Mouse (Mus musculus): ENCODE measurements around the gene Fam189a2.

The Fam189a2 gene

GRCm38 (mm10) chr19:24025876-24026275 lies 4.9 kb downstream of the Fam189a2 start:
- no peak for DNase-seq (ENCODE audit: low spot score in 2 of 2)

DNA sequence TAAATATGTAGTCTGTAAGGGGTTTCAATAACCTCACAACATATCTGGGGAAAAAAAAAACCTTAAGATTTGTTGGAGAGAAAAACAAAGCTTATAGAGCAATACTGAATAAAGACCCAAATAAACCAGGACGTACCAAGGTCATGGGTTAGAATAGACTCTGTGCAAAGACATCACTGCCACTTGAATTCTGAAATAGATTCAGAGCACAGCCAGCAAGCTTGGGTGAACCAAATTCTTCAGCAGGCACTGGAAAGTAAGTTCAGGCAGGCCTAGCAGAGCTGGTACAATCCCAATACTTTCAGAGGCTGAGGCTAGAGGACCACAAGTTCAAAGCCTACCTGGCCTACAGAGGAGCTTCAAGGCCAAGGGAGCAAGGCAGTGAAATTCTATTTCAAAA lies 6.2 kb downstream of the Fam189a2 start:
- DNase-seq (ENCODE audit: low spot score in 2 of 2), result no peak

DNA sequence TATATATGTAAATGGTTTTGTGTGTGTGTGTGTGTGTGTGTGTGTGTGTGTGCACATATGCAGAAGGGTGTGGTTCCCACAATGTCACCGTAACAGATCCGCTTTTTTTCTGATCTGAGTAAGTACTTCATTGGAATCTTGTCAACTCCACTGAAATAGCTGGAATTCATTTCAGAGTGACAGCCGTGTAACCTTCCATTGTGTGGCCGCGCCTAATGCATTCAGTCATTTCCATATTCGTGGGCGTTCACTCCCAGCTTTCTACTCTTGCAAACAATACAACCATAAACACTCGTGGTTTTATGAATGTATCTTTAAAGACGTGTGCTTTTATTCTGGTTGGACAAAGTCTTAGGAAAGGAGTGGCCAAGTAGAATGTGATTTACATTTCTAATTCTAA lies 6.7 kb downstream of the Fam189a2 start:
- no peak for DNase-seq (ENCODE audit: low spot score in 2 of 2)

GRCm38 (mm10) chr19:24023351-24023750 lies 7.5 kb downstream of the Fam189a2 start:
- DNase-seq (ENCODE audit: low spot score in 2 of 2), result no peak

GRCm38 (mm10) chr19:24022771-24023170 lies 8.0 kb downstream of the Fam189a2 start:
- no peak for DNase-seq (ENCODE audit: low spot score in 2 of 2)

DNA sequence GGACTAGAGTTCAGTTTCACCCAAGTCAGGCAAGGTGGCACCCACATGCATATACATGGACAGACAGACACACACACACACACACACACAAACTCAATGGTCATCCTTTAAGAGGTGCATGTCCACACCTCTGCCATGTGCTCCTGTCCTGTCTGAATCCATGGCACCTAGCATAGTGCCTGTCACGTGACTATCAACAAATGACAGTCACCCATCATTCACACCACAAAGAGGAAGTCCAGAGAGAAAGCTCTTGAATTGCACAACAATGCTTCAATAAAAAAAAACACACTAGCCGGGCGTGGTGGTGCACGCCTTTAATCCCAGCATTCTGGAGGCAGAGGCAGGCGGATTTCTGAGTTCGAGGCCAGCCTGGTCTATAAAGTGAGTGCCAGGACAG lies 8.5 kb downstream of the Fam189a2 start:
- no peak for DNase-seq (ENCODE audit: low spot score in 2 of 2)

GRCm38 (mm10) chr19:24020736-24021135 lies 10.1 kb downstream of the Fam189a2 start:
- no peak for DNase-seq (ENCODE audit: low spot score in 2 of 2)

DNA sequence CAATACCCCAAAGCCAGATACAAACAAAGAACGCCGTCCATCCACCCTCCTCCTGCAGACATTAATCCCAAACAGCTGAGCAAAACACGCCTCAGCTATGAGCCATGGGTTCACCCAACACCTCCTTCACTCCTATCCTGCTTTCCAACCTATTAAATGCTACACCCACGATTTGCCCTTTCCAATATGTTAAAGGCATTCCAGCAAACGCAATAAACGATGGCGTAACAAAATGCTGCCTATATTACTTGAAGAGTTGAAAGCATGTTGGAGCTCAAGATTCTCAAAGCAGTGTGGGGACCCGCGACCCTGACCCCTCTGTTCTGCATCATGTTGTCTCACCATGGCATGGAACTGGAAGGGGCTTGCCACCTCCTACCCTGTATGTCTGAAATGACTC lies 11.2 kb downstream of the Fam189a2 start:
- DNase-seq (ENCODE audit: low spot score in 2 of 2), result no peak

DNA sequence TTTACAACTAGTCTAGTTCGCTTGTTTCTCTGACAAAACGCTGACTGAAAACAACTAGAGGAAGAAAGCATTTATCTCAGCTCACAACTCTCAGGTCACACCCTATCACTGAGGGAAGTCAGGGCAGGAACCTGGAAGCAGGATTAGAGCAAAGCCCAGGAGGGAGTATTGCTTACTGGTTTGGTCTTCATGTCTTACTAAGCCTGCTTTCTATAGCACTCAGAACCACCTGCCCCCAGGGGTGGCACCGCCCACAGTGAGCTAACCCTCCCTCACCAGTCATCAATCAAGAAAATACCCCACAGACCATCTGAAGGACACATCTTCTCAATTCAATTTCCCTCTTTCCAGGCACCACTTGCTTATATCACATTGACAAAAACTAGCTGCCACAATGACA lies 12.4 kb downstream of the Fam189a2 start:
- no peak for DNase-seq (ENCODE audit: low spot score in 2 of 2)

DNA sequence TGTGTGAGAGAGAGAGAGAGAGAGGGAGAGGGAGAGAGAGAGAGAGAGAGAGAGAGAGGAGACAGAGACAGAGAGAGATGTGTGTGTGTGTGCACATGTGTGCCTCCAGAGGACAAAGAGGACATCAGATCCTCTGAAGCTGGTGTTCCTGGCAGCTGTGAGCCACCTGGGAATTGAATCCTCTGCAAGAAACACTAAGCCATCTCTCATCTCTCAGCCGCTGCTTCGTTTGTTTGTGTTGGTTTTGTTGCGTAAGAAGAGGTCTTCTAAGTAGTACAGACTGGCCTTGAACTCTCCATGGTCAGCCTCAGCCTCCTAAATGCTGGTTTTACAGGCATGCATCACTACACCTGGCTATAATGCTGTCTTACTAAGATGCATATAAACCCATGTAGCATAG lies 12.9 kb downstream of the Fam189a2 start:
- DNase-seq (ENCODE audit: low spot score in 2 of 2), result no peak

GRCm38 (mm10) chr19:24017427-24017826 lies 13.4 kb downstream of the Fam189a2 start:
- DNase-seq (ENCODE audit: low spot score in 2 of 2), result no peak

GRCm38 (mm10) chr19:24016706-24017386 lies 14.0 kb downstream of the Fam189a2 start:
- DNase-seq (ENCODE audit: low spot score in 2 of 2), result no peak

DNA sequence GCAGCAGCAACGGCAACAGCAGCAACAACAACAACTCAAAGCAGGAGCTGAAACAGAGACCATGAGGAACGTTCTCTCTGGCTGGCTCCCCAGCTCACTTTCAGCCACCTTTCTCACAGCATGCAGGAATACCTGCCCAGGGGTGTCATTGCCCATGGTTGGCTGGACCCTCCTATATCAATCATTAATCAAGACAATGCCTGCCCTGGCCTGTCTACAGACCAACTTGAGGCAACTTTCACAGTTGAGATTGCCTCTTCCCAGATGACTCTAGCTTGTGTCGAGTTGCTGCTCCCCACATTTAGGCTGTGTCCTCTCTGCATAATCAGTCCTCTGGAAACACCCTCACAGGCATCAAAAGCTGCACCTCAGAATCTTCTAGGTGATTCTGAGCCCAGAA lies 17.6 kb downstream of the Fam189a2 start:
- no peak for DNase-seq (ENCODE audit: low spot score in 2 of 2)

DNA sequence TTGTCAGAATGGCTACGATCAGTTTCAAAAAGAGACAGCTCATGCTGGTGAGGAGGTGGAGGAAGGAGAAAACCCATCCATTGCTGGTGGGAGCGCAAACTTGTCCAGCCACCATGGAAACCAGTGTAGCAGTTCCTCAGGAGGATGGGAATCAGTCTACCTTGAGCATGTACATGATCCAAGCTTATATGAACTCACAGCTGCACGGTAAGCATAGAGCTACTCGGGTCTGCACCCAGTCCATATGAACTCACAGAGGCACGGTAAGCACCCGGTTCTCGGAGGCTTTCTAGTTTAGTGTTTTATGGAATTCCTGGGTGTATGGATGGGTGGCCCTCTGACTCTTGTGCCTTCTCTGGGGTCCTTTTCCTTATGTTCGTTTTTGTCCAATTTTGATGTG lies 18.3 kb downstream of the Fam189a2 start:
- no peak for DNase-seq (ENCODE audit: low spot score in 2 of 2)

- DNase-seq (ENCODE audit: low spot score in 2 of 2), result no peak
Measured at GRCm38 (mm10) chr19:24007638-24008360, 23.0 kb downstream of the Fam189a2 start.

DNA sequence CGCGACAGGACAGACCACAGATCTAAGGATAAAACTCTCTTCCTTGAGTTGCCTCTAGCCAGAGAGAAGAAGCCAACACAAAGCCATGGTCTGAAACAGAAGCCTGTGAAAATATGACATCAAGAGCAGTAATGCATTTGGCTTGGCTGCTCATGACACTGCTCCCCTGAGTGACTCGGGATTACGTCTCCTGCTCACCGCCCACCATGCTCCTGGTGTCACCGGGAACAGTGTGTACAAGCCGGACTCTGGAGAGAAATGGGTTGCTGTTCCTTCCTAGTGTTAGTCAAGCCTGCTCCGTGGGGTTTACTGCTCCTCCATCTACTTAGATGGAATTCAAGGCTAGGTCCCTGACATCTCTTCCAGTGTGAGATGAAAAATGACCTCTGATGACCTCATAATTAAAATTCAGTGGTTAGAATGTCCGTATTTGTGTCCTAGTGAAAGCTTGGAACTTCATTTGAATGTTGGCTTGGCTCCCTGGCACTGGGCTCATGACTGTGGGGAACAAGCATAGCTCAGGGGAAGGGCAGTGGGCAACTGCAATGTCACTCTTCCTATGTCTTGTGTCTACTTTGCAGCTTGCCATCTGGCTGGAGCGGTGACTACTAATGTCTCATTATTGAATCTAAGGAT lies 23.7 kb downstream of the Fam189a2 start:
- DNase-seq (ENCODE audit: low spot score in 2 of 2), result no peak

- no peak for DNase-seq (ENCODE audit: low spot score in 2 of 2)
Measured at GRCm38 (mm10) chr19:23995766-23996399, 34.9 kb downstream of the Fam189a2 start.

DNA sequence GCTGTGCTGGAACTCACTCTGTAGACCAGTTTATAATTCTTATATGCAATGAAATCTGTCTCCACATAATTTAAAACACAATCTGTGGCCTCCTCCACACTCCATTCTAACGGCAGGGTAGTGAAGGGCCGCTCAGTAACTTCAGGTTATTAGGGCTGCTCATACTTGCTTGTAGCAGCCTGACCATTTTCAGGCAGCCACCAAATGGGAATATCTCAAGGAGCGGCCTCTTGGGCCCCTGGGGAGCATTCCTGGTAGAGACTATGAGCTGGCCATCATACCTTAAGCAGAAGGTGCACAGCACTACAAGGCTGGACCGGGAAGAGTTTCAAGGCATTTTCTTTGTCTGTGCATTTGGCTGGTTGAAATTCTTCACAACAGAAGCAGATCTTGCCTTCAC lies 42.7 kb downstream of the Fam189a2 start:
- DNase-seq (ENCODE audit: low spot score in 2 of 2), result no peak

GRCm38 (mm10) chr19:23987291-23987690 lies 43.5 kb downstream of the Fam189a2 start:
- no peak for DNase-seq (ENCODE audit: low spot score in 2 of 2)

DNA sequence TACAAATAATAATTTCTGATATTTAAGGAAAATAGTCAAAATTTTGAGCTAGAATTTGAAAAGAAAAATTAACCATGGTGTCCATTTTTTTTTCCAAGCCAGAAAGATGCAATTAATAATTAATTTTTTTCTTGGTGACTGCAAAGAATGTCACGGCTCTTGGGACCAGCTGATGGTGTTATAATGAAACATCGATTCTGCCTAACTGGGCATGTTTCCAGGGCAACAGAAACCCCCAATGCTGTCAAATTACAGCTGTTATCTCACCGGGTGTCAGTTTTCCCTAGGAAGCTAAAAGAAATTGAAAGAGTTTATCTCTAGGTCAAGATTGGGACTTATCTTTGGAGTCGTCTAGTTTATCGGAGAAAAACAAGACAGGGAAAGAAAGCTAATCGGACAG lies 46.6 kb downstream of the Fam189a2 start:
- no peak for DNase-seq (ENCODE audit: low spot score in 2 of 2)

DNA sequence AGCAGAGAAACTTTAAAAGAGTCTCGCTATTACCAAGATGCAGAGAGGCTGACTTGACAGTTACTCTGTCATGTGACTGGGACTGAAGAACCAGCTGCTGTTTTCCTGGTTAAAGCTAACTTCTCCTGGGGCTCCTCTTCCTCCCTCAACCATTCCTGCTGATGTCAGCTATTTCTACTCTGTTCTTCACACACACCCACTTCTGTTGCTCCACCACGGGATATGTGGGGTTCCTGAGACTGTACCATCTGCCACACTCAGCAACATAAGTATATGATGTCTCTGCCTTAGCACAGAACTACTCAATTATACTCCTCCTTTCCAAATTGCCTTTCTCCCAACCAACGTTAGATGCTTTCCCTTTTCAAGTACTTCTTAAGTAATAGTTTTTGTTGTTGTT lies 50.2 kb downstream of the Fam189a2 start:
- no peak for DNase-seq (ENCODE audit: low spot score in 2 of 2)

- no peak for DNase-seq (ENCODE audit: low spot score in 2 of 2)
Measured at GRCm38 (mm10) chr19:23977901-23978443, 52.8 kb downstream of the Fam189a2 start.

Data from frontal cortex, postnatal 25 days (tissue).